Mouse (Mus musculus): Measurements from ENCODE around the gene Hmgxb4.

DNA sequence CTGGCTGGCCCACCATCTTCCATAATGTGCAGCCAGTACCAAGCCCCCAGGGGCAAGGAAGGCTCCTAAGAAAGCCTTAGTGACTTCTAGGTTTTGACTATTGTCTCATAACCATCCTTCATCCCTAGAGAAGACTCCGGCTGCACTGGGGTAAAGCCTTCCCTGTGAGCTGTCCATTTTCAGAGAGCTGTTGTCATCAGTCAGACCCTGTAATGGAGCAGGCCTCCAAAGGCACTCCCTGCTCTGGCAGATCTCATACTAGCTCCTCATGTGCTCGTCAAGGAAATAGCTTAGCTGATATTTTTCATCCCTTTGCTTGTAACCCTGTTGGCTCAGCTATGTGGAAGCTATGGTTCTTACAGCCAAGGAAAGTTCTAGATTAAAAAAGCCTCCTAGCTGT lies 67.7 kb downstream of the Hmgxb4 start:
- TF ChIP-seq CTCF (IDR thresholded peaks at IDR 0.05; ENCODE audit: extremely low read depth, insufficient read depth, insufficient read length, insufficient replicate concordance), result no peak
- no peak for TF ChIP-seq POLR2A (IDR thresholded peaks at IDR 0.05; ENCODE audit: low read depth, low read length)

Data from spleen, adult 2 months (tissue).